Mouse (Mus musculus): Measurements from ENCODE around the gene Gm28308. TPM values are rescaled to one million over a fixed set of nuclear protein-coding genes. Genes with fewer than 3 reads are reported as not detected.

Gene Gm28308
- total and polyA plus RNA-seq, 3 experiments: not detected

DNA sequence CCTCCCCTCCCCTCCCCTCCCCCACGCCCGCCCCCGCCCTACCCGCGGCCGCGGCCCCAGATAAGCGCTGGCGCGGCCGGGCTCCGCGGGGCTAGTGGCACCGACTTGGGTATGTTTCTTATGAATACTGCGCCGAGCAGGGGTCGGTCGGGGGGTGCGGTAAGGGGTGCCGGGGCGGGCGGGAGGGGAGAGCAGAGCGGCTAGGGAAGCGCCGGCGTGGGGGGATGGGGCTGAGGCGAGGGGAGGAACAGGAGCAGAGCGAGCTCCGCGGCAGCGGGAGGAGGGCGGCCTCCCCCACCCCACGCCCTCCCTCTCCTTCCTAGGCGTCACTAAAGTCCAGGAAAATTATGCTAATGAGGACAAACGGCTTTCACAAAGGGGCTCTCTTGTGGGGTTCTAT is 37.3 kb downstream of the Gm28308 start:
- Histone ChIP-seq H3K79me2 (ENCODE audit: control insufficient read depth, insufficient read depth, low read length, poor library complexity) (no peaks in the 10 kb centered on the region), H3K27ac (ENCODE audit: control insufficient read depth, low read depth, low read length) (no peak overlapping the region), H3K27me3 (ENCODE audit: control insufficient read depth in 1 of 2, insufficient read depth in 2 of 2, low read length in 2 of 2) (no peaks in the 10 kb centered on the region), H3K36me3 (ENCODE audit: control insufficient read depth in 1 of 2, insufficient read depth in 2 of 2, low read length in 2 of 2) (no peaks in the 10 kb centered on the region), H3K9ac (ENCODE audit: control insufficient read depth, low read depth, low read length, poor library complexity, severe bottlenecking) (no peak overlapping the region), H3K4me1 (ENCODE audit: control insufficient read depth in 1 of 2, insufficient read depth in 2 of 2, low read length in 2 of 2) (no peaks in the 10 kb centered on the region), H3K4me3 (ENCODE audit: control insufficient read depth in 1 of 2, insufficient read depth in 1 of 2, low read depth in 2 of 2, low read length in 2 of 2) (no peak overlapping the region), H3K9me3 (replicated peaks; ENCODE audit: insufficient read depth, low read length) (no peaks in the 10 kb centered on the region)
- no peak for DNase-seq (ENCODE audit: low read depth, low spot score)
- no peak for TF ChIP-seq USF2 (IDR thresholded peaks at IDR 0.05; ENCODE audit: borderline replicate concordance in 1 of 2, insufficient read depth in 1 of 2, low read depth in 1 of 2, low read length in 2 of 2)
- no peak for TF ChIP-seq E2F4 (IDR thresholded peaks at IDR 0.05; ENCODE audit: borderline replicate concordance, low read depth, low read length)
- no peak for TF ChIP-seq ELF1 (IDR thresholded peaks at IDR 0.05; ENCODE audit: low read depth, low read length)
- no peak for TF ChIP-seq JUND (IDR thresholded peaks at IDR 0.05; ENCODE audit: low read depth, low read length)
- no peak for TF ChIP-seq RAD21 (IDR thresholded peaks at IDR 0.05; ENCODE audit: low read depth, low read length)
- no peak for TF ChIP-seq SMC3 (IDR thresholded peaks at IDR 0.05; ENCODE audit: low read depth, low read length)
- no peak for TF ChIP-seq USF1 (IDR thresholded peaks at IDR 0.05; ENCODE audit: low read depth, low read length)
- no peak for TF ChIP-seq MXI1 (IDR thresholded peaks at IDR 0.05; ENCODE audit: low read depth, low read length)
- TF ChIP-seq ZMIZ1 (IDR thresholded peaks at IDR 0.05; ENCODE audit: low read depth, low read length): no peak
- TF ChIP-seq POLR2AphosphoS2 (IDR thresholded peaks at IDR 0.05; ENCODE audit: low read length): no peak
- no peak for TF ChIP-seq MAFK (IDR thresholded peaks at IDR 0.05; ENCODE audit: borderline replicate concordance, low read depth, low read length)
- no peak for TF ChIP-seq MAZ (IDR thresholded peaks at IDR 0.05; ENCODE audit: low read depth, low read length)
- TF ChIP-seq RCOR1 (IDR thresholded peaks at IDR 0.05; ENCODE audit: low read depth, low read length): no peak
- TF ChIP-seq ZC3H11A (IDR thresholded peaks at IDR 0.05; ENCODE audit: low read depth, low read length): no peak

DNA sequence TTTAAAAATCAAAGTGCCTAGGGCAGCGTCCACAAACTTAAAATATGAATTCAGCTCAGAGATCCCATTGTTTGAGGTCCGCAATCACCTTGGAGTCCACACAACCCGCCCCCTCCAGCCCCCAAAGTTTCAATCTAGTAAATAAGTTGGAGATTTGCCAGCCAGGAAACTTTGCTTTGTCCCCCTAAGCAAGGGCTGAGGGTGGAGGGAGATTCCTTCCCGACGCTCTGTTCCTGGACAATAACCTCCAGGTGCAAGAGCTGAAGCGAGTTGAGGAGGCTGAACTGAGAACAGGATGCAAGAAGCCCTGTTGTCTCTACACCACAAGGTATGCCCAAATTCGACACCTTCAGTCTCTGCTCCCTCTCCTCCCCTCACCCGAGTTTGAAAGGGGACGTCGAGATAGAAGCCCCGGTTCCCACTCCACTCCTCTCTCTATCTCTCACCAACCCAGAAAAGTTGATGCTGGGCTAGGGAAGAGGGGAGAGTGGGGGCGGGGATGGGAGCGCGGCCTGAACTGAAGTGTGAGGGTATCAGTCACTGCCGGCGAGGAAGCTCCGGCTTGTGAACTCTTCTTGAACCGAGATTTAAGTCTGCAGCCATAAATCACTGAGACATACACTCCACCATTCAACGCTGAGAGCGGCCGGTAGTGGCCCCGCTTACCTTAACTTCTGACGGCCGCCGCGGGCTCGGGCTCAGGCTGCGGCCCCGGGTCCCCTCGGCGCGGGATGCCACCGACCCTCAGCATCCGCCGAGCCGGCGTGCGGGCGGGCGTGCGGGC is 38.0 kb downstream of the Gm28308 start:
- Histone ChIP-seq H3K4me3 (ENCODE audit: control insufficient read depth in 1 of 2, insufficient read depth in 1 of 2, low read depth in 2 of 2, low read length in 2 of 2) (no peak overlapping the region), H3K36me3 (ENCODE audit: control insufficient read depth in 1 of 2, insufficient read depth in 2 of 2, low read length in 2 of 2) (no peaks in the 10 kb centered on the region), H3K27me3 (ENCODE audit: control insufficient read depth in 1 of 2, insufficient read depth in 2 of 2, low read length in 2 of 2) (no peaks in the 10 kb centered on the region), H3K27ac (ENCODE audit: control insufficient read depth, low read depth, low read length) (no peak overlapping the region), H3K9ac (ENCODE audit: control insufficient read depth, low read depth, low read length, poor library complexity, severe bottlenecking) (no peak overlapping the region), H3K79me2 (ENCODE audit: control insufficient read depth, insufficient read depth, low read length, poor library complexity) (no peaks in the 10 kb centered on the region), H3K9me3 (replicated peaks; ENCODE audit: insufficient read depth, low read length) (no peaks in the 10 kb centered on the region), H3K4me1 (ENCODE audit: control insufficient read depth in 1 of 2, insufficient read depth in 2 of 2, low read length in 2 of 2) (no peaks in the 10 kb centered on the region)
- no peak for DNase-seq (ENCODE audit: low read depth, low spot score)
- TF ChIP-seq POLR2A (IDR thresholded peaks at IDR 0.05; ENCODE audit: control insufficient read depth in 1 of 2, insufficient read depth in 1 of 2, low read depth in 1 of 2, low read length in 2 of 2, poor library complexity in 1 of 2) (no peak), ZKSCAN1 (IDR thresholded peaks at IDR 0.05; ENCODE audit: low read depth, low read length) (no peak), USF2 (IDR thresholded peaks at IDR 0.05; ENCODE audit: borderline replicate concordance in 1 of 2, insufficient read depth in 1 of 2, low read depth in 1 of 2, low read length in 2 of 2) (no peak), SIN3A (IDR thresholded peaks at IDR 0.05; ENCODE audit: low read length) (no peak), CHD2 (IDR thresholded peaks at IDR 0.05; ENCODE audit: low read length) (no peak), UBTF (IDR thresholded peaks at IDR 0.05; ENCODE audit: borderline replicate concordance, insufficient read depth, low read depth, low read length) (no peak), ELF1 (IDR thresholded peaks at IDR 0.05; ENCODE audit: low read depth, low read length) (no peak), POLR2AphosphoS5 (IDR thresholded peaks at IDR 0.05; ENCODE audit: borderline replicate concordance, low read depth, low read length) (no peak), GABPA (IDR thresholded peaks at IDR 0.05; ENCODE audit: low read depth, low read length) (no peak), MEF2A (IDR thresholded peaks at IDR 0.05; ENCODE audit: extremely low read depth, insufficient replicate concordance, low read depth, low read length, poor library complexity, severe bottlenecking) (no peak), E2F4 (IDR thresholded peaks at IDR 0.05; ENCODE audit: borderline replicate concordance, low read depth, low read length) (no peak), MYB (IDR thresholded peaks at IDR 0.05; ENCODE audit: low read depth, low read length) (no peak), BHLHE40 (IDR thresholded peaks at IDR 0.05; ENCODE audit: borderline replicate concordance, low read depth, low read length) (no peak), POLR2AphosphoS2 (IDR thresholded peaks at IDR 0.05; ENCODE audit: low read length) (no peak)
